Comparison of ENCODE assay signal across 30 mouse cellular contexts in genomic region chr5:59591149-59591548, GRCm38 (mm10).
"Had no signal": no experiment of that assay in that cellular context is flagged by ENCODE, and none has a peak within 500 bp of the region (broad histone marks: within the 10 kb centered on the region; RNA-seq: fewer than 3 reads in every experiment).

No protein-coding gene starts in this region.

- H3K4me2 ChIP-seq: limb, embryonic 12.5 days; limb, embryonic 13.5 days; limb, embryonic 15.5 days; liver, embryonic 11.5 days; liver, embryonic 12.5 days; liver, embryonic 13.5 days; liver, embryonic 15.5 days; lung, embryonic 15.5 days; midbrain, embryonic 11.5 days; midbrain, embryonic 12.5 days; midbrain, embryonic 13.5 days; midbrain, embryonic 15.5 days; neural tube, embryonic 12.5 days had no signal

- H3K36me3 ChIP-seq: limb, embryonic 10.5 days; limb, embryonic 12.5 days; limb, embryonic 13.5 days; limb, embryonic 15.5 days; liver, embryonic 12.5 days; liver, embryonic 13.5 days; liver, embryonic 15.5 days; lung, embryonic 15.5 days; midbrain, embryonic 10.5 days; midbrain, embryonic 12.5 days; midbrain, embryonic 13.5 days; midbrain, embryonic 15.5 days; neural tube, embryonic 12.5 days had no signal

- H3K9me3 ChIP-seq: limb, embryonic 10.5 days; limb, embryonic 12.5 days; limb, embryonic 13.5 days; limb, embryonic 15.5 days; liver, embryonic 12.5 days; liver, embryonic 13.5 days; liver, embryonic 15.5 days; lung, embryonic 15.5 days; megakaryocyte, embryonic 14.5 days; midbrain, embryonic 10.5 days; midbrain, embryonic 12.5 days; midbrain, embryonic 13.5 days; midbrain, embryonic 15.5 days; neural tube, embryonic 12.5 days had no signal

- ATAC-seq: liver, embryonic 12.5 days; liver, postnatal 0 days; lung, postnatal 0 days; midbrain, embryonic 13.5 days; midbrain, embryonic 15.5 days; midbrain, embryonic 16.5 days had no signal

- H3K27ac ChIP-seq: limb, embryonic 10.5 days; limb, embryonic 12.5 days; limb, embryonic 13.5 days; limb, embryonic 15.5 days; liver, embryonic 12.5 days; liver, embryonic 13.5 days; liver, embryonic 14.5 days; liver, embryonic 15.5 days; lung, embryonic 15.5 days; macrophage; midbrain, embryonic 10.5 days; midbrain, embryonic 12.5 days; midbrain, embryonic 13.5 days; midbrain, embryonic 15.5 days; neural tube, embryonic 12.5 days had no signal

- DNase-seq: left cerebral cortex, postnatal 4 days; liver; liver, embryonic 13.5 days; liver, postnatal 0 days; lung, adult 18-20 months; lung, adult 2 months; lung, postnatal 10 days; lung, postnatal 14 days; lung, postnatal 36 days; midbrain, embryonic 14.5 days had no signal

- H3K27me3 ChIP-seq: limb, embryonic 12.5 days; limb, embryonic 13.5 days; limb, embryonic 15.5 days; liver, embryonic 12.5 days; liver, embryonic 13.5 days; liver, embryonic 15.5 days; lung, embryonic 15.5 days; megakaryocyte, embryonic 14.5 days; midbrain, embryonic 12.5 days; midbrain, embryonic 13.5 days; midbrain, embryonic 15.5 days; neural tube, embryonic 12.5 days had no signal

- H3K4me1 ChIP-seq: limb, embryonic 10.5 days; limb, embryonic 12.5 days; limb, embryonic 13.5 days; limb, embryonic 15.5 days; liver, embryonic 12.5 days; liver, embryonic 13.5 days; liver, embryonic 15.5 days; lung, embryonic 15.5 days; megakaryocyte, embryonic 14.5 days; midbrain, embryonic 10.5 days; midbrain, embryonic 12.5 days; midbrain, embryonic 13.5 days; midbrain, embryonic 15.5 days; neural tube, embryonic 12.5 days had no signal

- H3K4me3 ChIP-seq: limb, embryonic 10.5 days; limb, embryonic 12.5 days; limb, embryonic 13.5 days; limb, embryonic 15.5 days; liver, embryonic 12.5 days; liver, embryonic 13.5 days; liver, embryonic 15.5 days; lung, embryonic 15.5 days; megakaryocyte, embryonic 14.5 days; midbrain, embryonic 10.5 days; midbrain, embryonic 12.5 days; midbrain, embryonic 13.5 days; midbrain, embryonic 15.5 days; myocyte; neural tube, embryonic 12.5 days had no signal

- H3K9ac ChIP-seq: limb, embryonic 12.5 days; limb, embryonic 13.5 days; limb, embryonic 15.5 days; liver, embryonic 12.5 days; liver, embryonic 13.5 days; liver, embryonic 14.5 days; liver, embryonic 15.5 days; liver, postnatal 0 days; lung, embryonic 15.5 days; midbrain, embryonic 12.5 days; midbrain, embryonic 13.5 days; midbrain, embryonic 15.5 days; neural tube, embryonic 12.5 days had no signal
